Mouse (Mus musculus): ENCODE data around the gene Nfyb. TPM values are rescaled to one million over a fixed set of nuclear protein-coding genes. Genes with fewer than 3 reads are reported as not detected.

Gene Nfyb
- polyA plus RNA-seq (2015; fragmentation: Nextera tagmentation; extraction: Ambion mirVana) = 28.9 and 33.1 TPM in 2 replicates

GRCm38 (mm10) chr10:82763840-82764631, at the start of gene Nfyb:
Nfyb (minus strand) TSS chr10:82764144.

Other genes starting within 250 kb of the Nfyb start
- 44.4 and 53.7 TPM in 2 replicates for gene 1190007I07Rik, start 140.9 kb downstream of the Nfyb start, polyA plus RNA-seq (2015; fragmentation: Nextera tagmentation; extraction: Ambion mirVana)
- gene Tdg, start 134.3 kb downstream of the Nfyb start, polyA plus RNA-seq (2015; fragmentation: Nextera tagmentation; extraction: Ambion mirVana) = 86.8 and 93.4 TPM in 2 replicates
- 0.97 and 1.5 TPM in 2 replicates for gene Glt8d2, start 73.5 kb downstream of the Nfyb start, polyA plus RNA-seq (2015; fragmentation: Nextera tagmentation; extraction: Ambion mirVana)
- 28.2 and 33.9 TPM in 2 replicates for gene Hcfc2, start 68.0 kb downstream of the Nfyb start, polyA plus RNA-seq (2015; fragmentation: Nextera tagmentation; extraction: Ambion mirVana)
- gene Txnrd1, start 69.8 kb upstream of the Nfyb start, polyA plus RNA-seq (2015; fragmentation: Nextera tagmentation; extraction: Ambion mirVana) = 54.1 and 55.8 TPM in 2 replicates
- gene Eid3, start 102.5 kb upstream of the Nfyb start, polyA plus RNA-seq (2015; fragmentation: Nextera tagmentation; extraction: Ambion mirVana) = 0.18 and 0.35 TPM in 2 replicates
- 3.3 and 3.9 TPM in 2 replicates for gene Chst11, start 221.4 kb upstream of the Nfyb start, polyA plus RNA-seq (2015; fragmentation: Nextera tagmentation; extraction: Ambion mirVana)

Data from neural tube, postnatal 0 days (tissue).